Mouse (Mus musculus): Measurements from ENCODE around the gene Arid1b.

- TF ChIP-seq CTCF (IDR thresholded peaks at IDR 0.05; ENCODE audit: control insufficient read depth, insufficient read depth, insufficient read length), result no peak
- TF ChIP-seq MYOD1 (IDR thresholded peaks at IDR 0.05; ENCODE audit: control insufficient read depth, insufficient read length, low read depth), result no peak
Observed at GRCm38 (mm10) chr17:5314735-5315134, 320.6 kb downstream of the Arid1b start.
